Mouse (Mus musculus) ES-Bruce4 (cell line): ENCODE measurements around the gene Lrrc45. TPM values are rescaled to one million over a fixed set of nuclear protein-coding genes. Genes with fewer than 3 reads are reported as not detected.

Source experiments
- H3K27ac ChIP-seq: 2 replicates; pipeline ENCODE4 v1.5.1; 2012; ENCODE audit warnings: low read length, inconsistent platforms; ENCODE audit not compliant: insufficient read depth
- H3K27me3 ChIP-seq: 2 replicates; pipeline ENCODE4 v1.6.1; 2012; ENCODE audit warnings: mild to moderate bottlenecking, low read length, inconsistent platforms; ENCODE audit not compliant: control insufficient read depth, poor library complexity, insufficient read depth, severe bottlenecking
- H3K36me3 ChIP-seq: 2 replicates; pipeline ENCODE4 v1.6.1; 2012; ENCODE audit warnings: inconsistent platforms, mild to moderate bottlenecking, low read length, moderate library complexity; ENCODE audit not compliant: control insufficient read depth, poor library complexity, insufficient read depth, severe bottlenecking
- H3K4me1 ChIP-seq: one replicate; pipeline ENCODE4 v1.8.1; 2011; ENCODE audit warnings: low read length; ENCODE audit not compliant: control insufficient read depth, insufficient read depth
- H3K4me3 ChIP-seq: 2 replicates; pipeline ENCODE4 v1.5.1; 2011; ENCODE audit warnings: low read depth, mild to moderate bottlenecking, low read length
- H3K9ac ChIP-seq: 2 replicates; pipeline ENCODE4 v1.6.1; 2012; ENCODE audit warnings: low read depth, mild to moderate bottlenecking, inconsistent platforms; ENCODE audit not compliant: poor library complexity, severe bottlenecking
- H3K9me3 ChIP-seq: replicated peaks from 2 replicates; pipeline ENCODE4 v1.6.1; 2012; ENCODE audit warnings: mild to moderate bottlenecking, low read length, inconsistent platforms; ENCODE audit not compliant: control insufficient read depth, poor library complexity, insufficient read depth, severe bottlenecking
- CTCF ChIP-seq: IDR thresholded peaks from one replicate; pipeline ENCODE4 v1.8.1; 2011; ENCODE audit warnings: low read depth, low read length
- EP300 ChIP-seq: IDR thresholded peaks from 2 replicates; pipeline ENCODE4 v1.6.1; 2011; ENCODE audit warnings: low read depth, low read length; ENCODE audit not compliant: insufficient read depth
- POLR2A ChIP-seq: IDR thresholded peaks from one replicate; pipeline ENCODE4 v1.8.1; 2011; ENCODE audit warnings: low read length; ENCODE audit not compliant: insufficient read depth
- polyA plus RNA-seq: library from polyadenylated mRNA; stranded (reverse); fragments of >200 nt; gene quantifications from 2 replicates; pipeline ENCODE4 v1.2.4, GENCODE M21; 2011; ENCODE audit warnings: low read depth; ENCODE audit not compliant: missing spikeins, insufficient read depth, insufficient read length

The Lrrc45 gene
- polyA plus RNA-seq, 1 experiment = 9.8 TPM

DNA sequence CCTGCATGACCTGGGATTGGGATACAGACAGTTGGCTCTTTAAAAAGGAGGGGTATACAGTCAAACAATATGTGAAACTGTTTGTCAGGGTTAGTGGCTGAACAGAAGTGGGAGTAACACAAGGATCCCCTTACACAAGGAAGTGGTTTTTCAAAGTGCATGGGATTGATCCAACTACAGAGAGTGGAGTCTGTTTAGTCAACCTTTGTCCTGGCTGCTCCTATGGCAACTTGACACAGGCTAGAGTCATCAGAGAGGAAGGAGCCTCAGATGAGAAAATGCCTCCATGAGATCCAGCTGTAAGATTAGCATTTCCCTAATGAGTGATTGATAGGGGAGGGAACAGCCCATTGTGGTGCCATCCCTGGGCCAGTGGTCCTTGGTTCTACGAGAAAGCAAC lies 54.5 kb downstream of the Lrrc45 start:
- Histone ChIP-seq H3K36me3 (no peaks in the 10 kb centered on the region), H3K27ac (no peak overlapping the region), H3K9ac (no peak overlapping the region), H3K4me1 (peaks cover 2% of the 10 kb centered on the region), H3K27me3 (no peaks in the 10 kb centered on the region), H3K9me3 (peaks cover 3% of the 10 kb centered on the region; the same call in 1 of the 2 replicates), H3K4me3 (no peak overlapping the region)
- TF ChIP-seq CTCF (no peak), EP300 (no peak), POLR2A (no peak)

Other genes starting within 250 kb of the Lrrc45 start
- gene Arl16, start 246.3 kb upstream of the Lrrc45 start, polyA plus RNA-seq = 10.7 and 11.0 TPM in 2 replicates
- gene Mrpl12, start 229.3 kb upstream of the Lrrc45 start, polyA plus RNA-seq = 83.6 and 90.5 TPM in 2 replicates
- 8.3 TPM in 2 replicates for gene Slc25a10, start 222.1 kb upstream of the Lrrc45 start, polyA plus RNA-seq
- 0.65 TPM in 1 of 2 replicates, not detected in the other for gene Gcgr, start 183.2 kb upstream of the Lrrc45 start, polyA plus RNA-seq
- 46.4 and 53.4 TPM in 2 replicates for gene Mcrip1, start 164.2 kb upstream of the Lrrc45 start, polyA plus RNA-seq
- not detected in 2 replicates for gene Ppp1r27, start 162.8 kb upstream of the Lrrc45 start, polyA plus RNA-seq
- gene P4hb, start 140.7 kb upstream of the Lrrc45 start, polyA plus RNA-seq = 326 and 338 TPM in 2 replicates
- 269 and 298 TPM in 2 replicates for gene Arhgdia, start 132.3 kb upstream of the Lrrc45 start, polyA plus RNA-seq
- 229 and 242 TPM in 2 replicates for gene Alyref, start 115.6 kb upstream of the Lrrc45 start, polyA plus RNA-seq
- gene Anapc11, start 115.5 kb upstream of the Lrrc45 start, polyA plus RNA-seq = 84.0 and 100 TPM in 2 replicates
- not detected in 2 replicates for gene Npb, start 105.4 kb upstream of the Lrrc45 start, polyA plus RNA-seq
- 37.0 and 39.6 TPM in 2 replicates for gene Pcyt2, start 96.0 kb upstream of the Lrrc45 start, polyA plus RNA-seq
- 10.8 and 11.1 TPM in 2 replicates for gene Sirt7, start 88.7 kb upstream of the Lrrc45 start, polyA plus RNA-seq
- 48.0 and 53.0 TPM in 2 replicates for gene Mafg, start 80.3 kb upstream of the Lrrc45 start, polyA plus RNA-seq
- gene Pycr1, start 70.2 kb upstream of the Lrrc45 start, polyA plus RNA-seq = 41.7 and 55.3 TPM in 2 replicates
- gene Myadml2, start 65.8 kb upstream of the Lrrc45 start, polyA plus RNA-seq = not detected in 2 replicates
- 2.3 and 5.1 TPM in 2 replicates for gene Notum, start 52.8 kb upstream of the Lrrc45 start, polyA plus RNA-seq
- 46.5 and 50.8 TPM in 2 replicates for gene Aspscr1, start 41.0 kb upstream of the Lrrc45 start, polyA plus RNA-seq
- gene Cenpx, start 187 bp upstream of the Lrrc45 start, polyA plus RNA-seq = 38.0 and 45.3 TPM in 2 replicates
- gene Rac3, start 7.5 kb downstream of the Lrrc45 start, polyA plus RNA-seq = 16.6 and 20.7 TPM in 2 replicates
- 54.3 and 68.2 TPM in 2 replicates for gene Dcxr, start 13.4 kb downstream of the Lrrc45 start, polyA plus RNA-seq
- gene Cbr2, start 18.2 kb downstream of the Lrrc45 start, polyA plus RNA-seq = not detected in 2 replicates
- 56.2 and 85.9 TPM in 2 replicates for gene Hmga1b, start 48.9 kb downstream of the Lrrc45 start, polyA plus RNA-seq
- 8.9 and 9.3 TPM in 2 replicates for gene Rfng, start 70.3 kb downstream of the Lrrc45 start, polyA plus RNA-seq
- 92.0 and 95.2 TPM in 2 replicates for gene Gps1, start 70.3 kb downstream of the Lrrc45 start, polyA plus RNA-seq
- 56.7 and 66.9 TPM in 2 replicates for gene Dus1l, start 82.5 kb downstream of the Lrrc45 start, polyA plus RNA-seq
- gene Fasn, start 110.6 kb downstream of the Lrrc45 start, polyA plus RNA-seq = 114 and 127 TPM in 2 replicates
- 3.4 and 3.8 TPM in 2 replicates for gene Ccdc57, start 218.9 kb downstream of the Lrrc45 start, polyA plus RNA-seq
- 80.9 and 84.3 TPM in 2 replicates for gene Slc16a3, start 234.6 kb downstream of the Lrrc45 start, polyA plus RNA-seq